Mouse (Mus musculus) heart, embryonic 12.5 days (tissue): ENCODE results near the gene Cog4. TPM values are rescaled to one million over a fixed set of nuclear protein-coding genes. Genes with fewer than 3 reads are reported as not detected.
"Not testable (repeated sequence)": the region's sequence is repeated elsewhere in the genome, so short reads cannot be mapped to it uniquely, and the experiment has no call there.

Experiments used
- ATAC-seq: fragments of 200-750 bp; cut with Nextera tagmentation; 2 replicates; pipeline ENCODE4 v1.8.0; 2017; ENCODE audit warnings: moderate TSS enrichment, moderate library complexity; ENCODE audit not compliant: insufficient number of reproducible peaks, low FRiP score
- H3K27ac ChIP-seq: fragments of 300-500 bp; sonication (generic); 2 replicates; pipeline ENCODE4 v1.5.1; 2016; ENCODE audit warnings: mild to moderate bottlenecking, moderate library complexity; ENCODE audit not compliant: poor library complexity, severe bottlenecking
- H3K27me3 ChIP-seq: fragments of 300-500 bp; sonication (generic); replicated peaks from 2 replicates; pipeline ENCODE4 v1.6.1; 2016; ENCODE audit warnings: mild to moderate bottlenecking, moderate library complexity
- H3K36me3 ChIP-seq: fragments of 300-500 bp; sonication (generic); 2 replicates; pipeline ENCODE4 v1.6.1; 2016; ENCODE audit warnings: mild to moderate bottlenecking, moderate library complexity
- H3K4me1 ChIP-seq: fragments of 300-500 bp; sonication (generic); replicated peaks from 2 replicates; pipeline ENCODE4 v1.6.1; 2016; ENCODE audit warnings: mild to moderate bottlenecking
- H3K4me2 ChIP-seq: fragments of 300-500 bp; sonication (generic); 2 replicates; pipeline ENCODE4 v1.6.1; 2016; ENCODE audit warnings: mild to moderate bottlenecking, moderate library complexity
- H3K4me3 ChIP-seq: fragments of 300-500 bp; sonication (generic); 2 replicates; pipeline ENCODE4 v1.5.1; 2016; ENCODE audit warnings: mild to moderate bottlenecking
- H3K9ac ChIP-seq: fragments of 300-500 bp; sonication (generic); 2 replicates; pipeline ENCODE4 v1.6.1; 2016; ENCODE audit warnings: mild to moderate bottlenecking, moderate library complexity
- H3K9me3 ChIP-seq: fragments of 300-500 bp; sonication (generic); replicated peaks from 2 replicates; pipeline ENCODE4 v1.6.1; 2016; ENCODE audit warnings: mild to moderate bottlenecking, moderate library complexity
- WGBS: fragments of 180-500 bp; shearing (Covaris S2); methylation state at CpG from one replicate; pipeline ENCODE4 v1.1.7; 2016; 5-methylcytosine and 5-hydroxymethylcytosine counted together
- polyA plus RNA-seq: library from polyadenylated mRNA; unstranded; fragments of >200 nt; fragmentation: Nextera tagmentation; extraction: Ambion mirVana; gene quantifications from 2 replicates; pipeline ENCODE4 v1.2.1, GENCODE M21; 2016

Cog4 gene
- polyA plus RNA-seq, 1 experiment from 2014 or later = 65.2 TPM

GRCm38 (mm10) chr8:110926690-110927089 lies 80.3 kb downstream of the Cog4 start:
- Histone ChIP-seq H3K36me3 (0 out of 2 replicates have a peak, but pooled peaks cover 9% of the 10 kb centered on the region), H3K9ac (peak overlapping the region; percentile 27; the same call in 1 of the 2 replicates), H3K27me3 (no peaks in the 10 kb centered on the region), H3K9me3 (no peaks in the 10 kb centered on the region), H3K27ac (no peak overlapping the region), H3K4me2 (0 out of 2 replicates have a peak overlapping the region, but pooled peaks have one; percentile 8), H3K4me3 (no peak overlapping the region), H3K4me1 (peaks cover 48% of the 10 kb centered on the region)
- no peak for ATAC-seq
- WGBS = 45% methylated on average over 5 of the region's 5 CpGs

GRCm38 (mm10) chr8:110928435-110928834 lies 82.0 kb downstream of the Cog4 start:
- H3K4me3 ChIP-seq = no peak overlapping the region
- 68% methylated on average over 7 of the region's 7 CpGs for WGBS
- H3K36me3 ChIP-seq = 0 out of 2 replicates have a peak, but pooled peaks cover 4% of the 10 kb centered on the region
- H3K9me3 ChIP-seq = no peaks in the 10 kb centered on the region
- no peak overlapping the region for H3K4me2 ChIP-seq
- H3K4me1 ChIP-seq = peaks cover 54% of the 10 kb centered on the region
- no peak for ATAC-seq
- H3K27ac ChIP-seq = no peak overlapping the region
- H3K9ac ChIP-seq = no peak overlapping the region
- H3K27me3 ChIP-seq = no peaks in the 10 kb centered on the region

- 0 out of 2 replicates have a peak, but pooled peaks cover 4% of the 10 kb centered on the region for H3K36me3 ChIP-seq
- 54% methylated on average over 5 of the region's 5 CpGs for WGBS
- ATAC-seq = no peak; the same call in 1 of the 2 replicates
- peaks cover 56% of the 10 kb centered on the region for H3K4me1 ChIP-seq
- H3K9me3 ChIP-seq = no peaks in the 10 kb centered on the region
- H3K4me3 ChIP-seq = no peak overlapping the region
- no peak overlapping the region for H3K27ac ChIP-seq
- H3K27me3 ChIP-seq = no peaks in the 10 kb centered on the region
- no peak overlapping the region for H3K4me2 ChIP-seq
- no peak overlapping the region for H3K9ac ChIP-seq
Observed at GRCm38 (mm10) chr8:110929066-110929465, 82.7 kb downstream of the Cog4 start.

GRCm38 (mm10) chr8:110929672-110930071 lies 83.3 kb downstream of the Cog4 start:
- ATAC-seq, H3K9ac ChIP-seq, H3K27ac ChIP-seq, H3K27me3 ChIP-seq, H3K4me3 ChIP-seq, H3K9me3 ChIP-seq, H3K36me3 ChIP-seq, H3K4me2 ChIP-seq: not testable (repeated sequence)
- WGBS = 90% methylated on average over 8 of the region's 8 CpGs
- H3K4me1 ChIP-seq = peaks cover 56% of the 10 kb centered on the region

DNA sequence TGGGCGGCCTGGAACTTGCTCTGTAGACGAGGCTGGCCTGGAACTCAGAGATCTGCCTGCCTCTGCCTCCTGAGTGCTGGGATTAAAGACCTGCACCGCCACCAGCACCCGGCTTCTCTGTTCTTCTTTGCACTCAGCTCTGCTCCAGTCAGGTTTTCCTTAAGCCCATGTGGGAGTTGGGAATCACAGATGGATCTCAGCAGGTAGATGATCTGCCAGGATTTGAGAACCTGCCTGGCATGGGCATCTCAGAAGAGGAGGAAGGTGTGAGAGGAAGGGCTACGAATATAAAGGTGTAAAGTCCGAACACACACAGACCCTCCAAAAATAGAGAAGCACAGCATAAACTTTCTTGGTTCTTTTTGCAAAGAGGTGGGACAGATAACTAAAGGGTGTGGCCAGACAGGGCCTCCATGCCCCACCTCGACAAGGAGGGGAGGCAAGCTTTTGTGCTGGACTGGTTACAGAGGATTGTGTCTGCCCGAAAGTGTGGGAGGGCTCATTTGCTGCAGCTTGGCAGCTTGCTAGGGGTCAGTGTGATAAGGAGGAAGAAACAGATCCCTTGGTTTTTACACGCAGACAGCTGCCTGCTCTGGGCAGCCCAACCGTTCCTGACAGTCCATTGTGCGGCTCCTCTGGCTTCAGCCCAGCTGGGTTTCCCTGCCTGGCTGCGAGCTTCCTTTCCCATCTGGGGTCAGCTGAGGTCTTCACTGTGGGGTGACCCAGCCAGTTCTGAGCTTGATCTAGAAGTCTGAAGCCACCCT lies 85.0 kb downstream of the Cog4 start:
- Histone ChIP-seq H3K27ac (peak overlapping the region; percentile 64), H3K4me2 (peak overlapping the region; percentile 26), H3K4me3 (no peak overlapping the region), H3K27me3 (no peaks in the 10 kb centered on the region), H3K9ac (no peak overlapping the region), H3K4me1 (peaks cover 50% of the 10 kb centered on the region), H3K9me3 (no peaks in the 10 kb centered on the region), H3K36me3 (no peaks in the 10 kb centered on the region)
- WGBS = 38% methylated on average over 12 of the region's 12 CpGs
- peak; percentile 83 for ATAC-seq

Other genes starting within 250 kb of the Cog4 start
- 23.8 and 24.1 TPM in 2 replicates for gene Vac14, start 228.0 kb upstream of the Cog4 start, polyA plus RNA-seq
- gene Mtss1l, start 125.1 kb upstream of the Cog4 start, polyA plus RNA-seq = 12.9 and 14.3 TPM in 2 replicates
- gene Il34, start 40.7 kb upstream of the Cog4 start, polyA plus RNA-seq = 0.13 and 0.32 TPM in 2 replicates
- 106 and 110 TPM in 2 replicates for gene Sf3b3, start 187 bp downstream of the Cog4 start, polyA plus RNA-seq
- 10.0 and 10.2 TPM in 2 replicates for gene Fuk, start 55.9 kb downstream of the Cog4 start, polyA plus RNA-seq
- gene St3gal2, start 73.3 kb downstream of the Cog4 start, polyA plus RNA-seq = 27.1 and 27.6 TPM in 2 replicates
- 14.9 and 16.3 TPM in 2 replicates for gene Ddx19a, start 151.2 kb downstream of the Cog4 start, polyA plus RNA-seq
- 5.4 and 5.7 TPM in 2 replicates for gene Ddx19b, start 185.2 kb downstream of the Cog4 start, polyA plus RNA-seq
- 49.3 and 52.3 TPM in 2 replicates for gene Aars, start 186.5 kb downstream of the Cog4 start, polyA plus RNA-seq
- 10.9 and 11.6 TPM in 2 replicates for gene Exosc6, start 209.7 kb downstream of the Cog4 start, polyA plus RNA-seq
- gene Clec18a, start 245.8 kb downstream of the Cog4 start, polyA plus RNA-seq = not detected in 2 replicates
- 16.2 and 18.1 TPM in 2 replicates for gene Pdpr, start 248.0 kb downstream of the Cog4 start, polyA plus RNA-seq